In the genomic region with DNA sequence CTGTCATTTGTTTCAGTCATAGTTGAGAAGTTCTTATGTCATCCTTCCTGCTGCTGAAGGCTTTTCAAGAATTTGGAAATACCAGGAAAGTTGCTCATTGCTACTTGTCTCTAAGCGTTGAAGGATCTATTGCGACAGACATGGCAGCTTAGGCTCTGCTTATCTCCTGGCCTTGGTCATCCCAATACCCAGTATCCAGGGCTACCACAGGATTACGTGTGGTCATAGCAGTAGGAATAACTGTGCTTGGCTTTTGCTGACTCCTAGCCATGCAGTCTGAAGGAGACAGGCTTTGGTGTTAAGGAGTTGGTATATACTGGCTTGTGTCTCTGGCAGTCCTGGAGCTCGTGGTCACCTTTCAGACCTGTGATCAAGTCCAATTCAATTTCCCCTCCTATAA, we compare ENCODE assay signal across 11 mouse cellular contexts. TPM values are rescaled to one million over a fixed set of nuclear protein-coding genes. Genes with fewer than 3 reads are reported as not detected.
DNase-seq lines count a peak whose midpoint lies in the region; ATAC-seq and TF ChIP-seq lines count a peak whose summit lies in the region.
"Had no signal": no experiment of that assay in that cellular context is flagged by ENCODE, and none has a peak within 500 bp of the region (broad histone marks: within the 10 kb centered on the region; RNA-seq: fewer than 3 reads in every experiment).

No protein-coding gene starts in this region.

- H3K4me3 ChIP-seq in lung, embryonic 15.5 days, result no peak overlapping the region
- H3K4me3 ChIP-seq in heart, postnatal 0 days (ENCODE audit: low read depth, low read length), result no peak overlapping the region
- H3K4me3 ChIP-seq in stomach, embryonic 15.5 days (replicated peaks), result no peak overlapping the region
- H3K4me3 ChIP-seq: megakaryocyte, embryonic 14.5 days had no signal

- no peak overlapping the region for H3K4me2 ChIP-seq in lung, embryonic 15.5 days
- no peak overlapping the region for H3K4me2 ChIP-seq in heart, postnatal 0 days (ENCODE audit: low read depth, low read length)
- no peak overlapping the region for H3K4me2 ChIP-seq in stomach, embryonic 15.5 days

- peaks cover 37% of the 10 kb centered on the region; the same call in 1 of the 2 replicates for H3K36me3 ChIP-seq in lung, embryonic 15.5 days
- peaks cover 53% of the 10 kb centered on the region for H3K36me3 ChIP-seq in heart, postnatal 0 days (replicated peaks; ENCODE audit: control insufficient read depth, insufficient read depth, low read length)
- peaks cover 7% of the 10 kb centered on the region; the same call in 1 of the 2 replicates for H3K36me3 ChIP-seq in stomach, embryonic 15.5 days

- no peaks in the 10 kb centered on the region for H3K4me1 ChIP-seq in lung, embryonic 15.5 days
- no peaks in the 10 kb centered on the region for H3K4me1 ChIP-seq in heart, postnatal 0 days (ENCODE audit: control insufficient read depth, insufficient read depth)
- H3K4me1 ChIP-seq in stomach, embryonic 15.5 days, result no peaks in the 10 kb centered on the region

- no peak for TF ChIP-seq EP300 in heart, postnatal 0 days (IDR thresholded peaks at IDR 0.05; ENCODE audit: low read depth)

- H3K27me3 ChIP-seq in lung, embryonic 15.5 days, result no peaks in the 10 kb centered on the region
- no peaks in the 10 kb centered on the region for H3K27me3 ChIP-seq in heart, postnatal 0 days (ENCODE audit: control insufficient read depth, insufficient read depth, low read length)
- no peaks in the 10 kb centered on the region for H3K27me3 ChIP-seq in stomach, embryonic 15.5 days (replicated peaks)
- H3K27me3 ChIP-seq: megakaryocyte, embryonic 14.5 days had no signal

- H3K9me3 ChIP-seq in lung, embryonic 15.5 days, result no peaks in the 10 kb centered on the region
- H3K9me3 ChIP-seq in heart, postnatal 0 days (replicated peaks; ENCODE audit: control insufficient read depth, low read length), result no peaks in the 10 kb centered on the region
- H3K9me3 ChIP-seq in stomach, embryonic 15.5 days, result no peaks in the 10 kb centered on the region
- H3K9me3 ChIP-seq: megakaryocyte, embryonic 14.5 days had no signal

- DNase-seq in heart, adult 11 months, result peak; percentile 96
- DNase-seq in heart, postnatal 4 days, result no peak
- DNase-seq in lung, postnatal 4 days, result no peak
- DNase-seq in heart, postnatal 0 days (ENCODE audit: low spot score), result no peak
- no peak for DNase-seq in layer of hippocampus, postnatal 14 days (ENCODE audit: low spot score in 2 of 2)
- DNase-seq: cerebellum, postnatal 36 days; thymus, adult 2 months had no signal

- peak overlapping the region; percentile 72; the same call in 1 of the 2 replicates for H3K27ac ChIP-seq in lung, embryonic 15.5 days
- peak overlapping the region; percentile 56 for H3K27ac ChIP-seq in heart, postnatal 0 days (ENCODE audit: low read depth)
- peak overlapping the region; percentile 68 for H3K27ac ChIP-seq in stomach, embryonic 15.5 days

- TF ChIP-seq CTCF in heart, postnatal 0 days (IDR thresholded peaks at IDR 0.05; ENCODE audit: low read depth), result no peak

- WGBS in lung, embryonic 15.5 days, result 76% methylated on average over 4 of the region's 4 CpGs
- WGBS in heart, postnatal 0 days, result 74% methylated on average over 4 of the region's 4 CpGs
- WGBS in stomach, embryonic 15.5 days, result 78% methylated on average over 4 of the region's 4 CpGs

- no peak overlapping the region for H3K9ac ChIP-seq in lung, embryonic 15.5 days
- H3K9ac ChIP-seq in heart, postnatal 0 days (replicated peaks; ENCODE audit: low read depth, low read length), result no peak overlapping the region
- no peak overlapping the region for H3K9ac ChIP-seq in stomach, embryonic 15.5 days

- ATAC-seq in lung, embryonic 15.5 days (ENCODE audit: borderline replicate concordance, extremely low read depth, low FRiP score, low TSS enrichment), result no peak
- ATAC-seq in heart, postnatal 0 days (ENCODE audit: insufficient read depth, low read depth), result no peak; the same call in 1 of the 2 replicates
- no peak for ATAC-seq in stomach, embryonic 15.5 days (ENCODE audit: insufficient read depth, low FRiP score, low read depth)
- ATAC-seq in activated CD4-positive, CD25-positive, alpha-beta regulatory T cell, adult 4 months, result no peak

RNA-seq across cellular contexts. Expression of gene Tes3-ps, which starts 32.8 kb away (rescaled TPM):
- 1 to 10 TPM; 1.4 TPM for total RNA-seq in heart, postnatal 4 days (2021)
- polyA plus RNA-seq in lung, embryonic 15.5 days (2015; fragmentation: Nextera tagmentation; extraction: Ambion mirVana), result 0.94 and 1.4 TPM in 2 replicates
- 0.04 and 0.27 TPM in 2 replicates for total RNA-seq in heart, postnatal 0 days (2014; rRNA removed; ENCODE audit: low replicate concordance)
- polyA plus RNA-seq in heart, postnatal 0 days (2015; fragmentation: Nextera tagmentation; extraction: Ambion mirVana), result 0.70 and 0.72 TPM in 2 replicates
- 1.1 and 2.6 TPM in 2 replicates for polyA plus RNA-seq in stomach, embryonic 15.5 days (2015; fragmentation: Nextera tagmentation; extraction: Ambion mirVana)
- polyA plus RNA-seq in activated CD4-positive, CD25-positive, alpha-beta regulatory T cell, adult 4 months (2017; shearing (Covaris generic)), result 1 to 10 TPM; 6.6 to 7.3 TPM
- total RNA-seq in layer of hippocampus, postnatal 14 days (2021), result 1 to 10 TPM; 2.0 to 2.2 TPM
- polyA plus RNA-seq: thymus, adult 2 months had no signal

RNA-seq across cellular contexts. Expression of gene Ippk, which starts 39.2 kb away (rescaled TPM):
- 1 to 10 TPM; 9.5 to 9.9 TPM for total RNA-seq in heart, postnatal 4 days (2021)
- polyA plus RNA-seq in lung, embryonic 15.5 days (2015; fragmentation: Nextera tagmentation; extraction: Ambion mirVana), result 15.1 and 15.2 TPM in 2 replicates
- total RNA-seq in heart, postnatal 0 days (2014; rRNA removed; ENCODE audit: low replicate concordance), result 8.0 and 22.3 TPM in 2 replicates
- polyA plus RNA-seq in heart, postnatal 0 days (2015; fragmentation: Nextera tagmentation; extraction: Ambion mirVana), result 8.2 and 9.3 TPM in 2 replicates
- polyA plus RNA-seq in stomach, embryonic 15.5 days (2015; fragmentation: Nextera tagmentation; extraction: Ambion mirVana), result 17.3 and 20.9 TPM in 2 replicates
- 1 to 10 TPM; 2.7 to 4.6 TPM for polyA plus RNA-seq in activated CD4-positive, CD25-positive, alpha-beta regulatory T cell, adult 4 months (2017; shearing (Covaris generic))
- 10 to 100 TPM; 21.7 to 22.1 TPM for total RNA-seq in layer of hippocampus, postnatal 14 days (2021)

RNA-seq across cellular contexts. Expression of gene Ecm2, which starts 44.3 kb away (rescaled TPM):
- 10 to 100 TPM; 13.2 to 13.8 TPM for total RNA-seq in heart, postnatal 4 days (2021)
- polyA plus RNA-seq in lung, embryonic 15.5 days (2015; fragmentation: Nextera tagmentation; extraction: Ambion mirVana), result 1.3 and 1.6 TPM in 2 replicates
- total RNA-seq in heart, postnatal 0 days (2014; rRNA removed; ENCODE audit: low replicate concordance), result 5.3 and 6.6 TPM in 2 replicates
- 5.7 and 6.4 TPM in 2 replicates for polyA plus RNA-seq in heart, postnatal 0 days (2015; fragmentation: Nextera tagmentation; extraction: Ambion mirVana)
- 0.98 and 1.3 TPM in 2 replicates for polyA plus RNA-seq in stomach, embryonic 15.5 days (2015; fragmentation: Nextera tagmentation; extraction: Ambion mirVana)
- polyA plus RNA-seq in activated CD4-positive, CD25-positive, alpha-beta regulatory T cell, adult 4 months (2017; shearing (Covaris generic)), result under 1 TPM; 0.08 to 0.26 TPM
- 1 to 10 TPM; 3.6 to 6.1 TPM for total RNA-seq in layer of hippocampus, postnatal 14 days (2021)
